Mouse (Mus musculus) B cell, adult 62 days (primary cell): ENCODE measurements around the gene Polr3g. TPM values are rescaled to one million over a fixed set of nuclear protein-coding genes. Genes with fewer than 3 reads are reported as not detected.

ENCODE experiments used
- total RNA-seq: library from RNA; stranded (reverse); gene quantifications from 4 replicates; pipeline ENCODE4 v1.2.4, GENCODE M21; 2023

Polr3g gene
- 7.5 to 14.7 TPM (median 9.6 TPM) in 4 replicates for total RNA-seq

GRCm38 (mm10) chr13:81710775-81711545 is at the start of gene Polr3g, which contains the start of gene Mblac2:
Gene Polr3g (minus strand): TSS chr13:81711013.
Gene Mblac2 (plus strand): TSS chr13:81711341.

GRCm38 (mm10) chr13:81657351-81658052 is 53.3 kb downstream of the Polr3g start, which contains the start of gene Lysmd3:
Gene Lysmd3 (plus strand): TSS chr13:81657663.

GRCm38 (mm10) chr13:81632720-81633415 is 77.9 kb downstream of the Polr3g start, which contains the start of gene Adgrv1:
Gene Adgrv1 (minus strand): TSS chr13:81633154.

Other genes starting within 250 kb of the Polr3g start
- not detected in 4 replicates for gene Adgrv1, start 77.9 kb downstream of the Polr3g start, total RNA-seq
- gene Lysmd3, start 53.4 kb downstream of the Polr3g start, total RNA-seq, result 18.2 to 28.7 TPM (median 24.7 TPM) in 4 replicates
- gene Mblac2, start 328 bp upstream of the Polr3g start, total RNA-seq, result 4.2 to 5.3 TPM (median 4.4 TPM) in 4 replicates
- gene Cetn3, start 72.1 kb upstream of the Polr3g start, total RNA-seq, result 75.2 to 93.1 TPM (median 83.6 TPM) in 4 replicates